Mouse (Mus musculus) limb, embryonic 11.5 days (tissue): Measurements from ENCODE around the gene Ubash3b. TPM values are rescaled to one million over a fixed set of nuclear protein-coding genes. Genes with fewer than 3 reads are reported as not detected.

Experiments used
- ATAC-seq: fragments of 200-750 bp; cut with Nextera tagmentation; 2 replicates; pipeline ENCODE4 v1.8.0; 2017; ENCODE audit warnings: low read depth; ENCODE audit not compliant: insufficient number of reproducible peaks, low FRiP score, low TSS enrichment
- DNase-seq: peaks from one replicate; pipeline ENCODE4 v3.0.0-alpha.2; 2015; ENCODE audit warnings: low spot score
- H3K27ac ChIP-seq: fragments of 300-500 bp; sonication (generic); replicated peaks from 2 replicates; pipeline ENCODE4 v1.5.1; 2014; ENCODE audit warnings: low read depth, mild to moderate bottlenecking, low read length
- H3K27me3 ChIP-seq: fragments of 300-500 bp; sonication (generic); 2 replicates; pipeline ENCODE4 v1.6.1; 2014; ENCODE audit warnings: mild to moderate bottlenecking, low read length, mixed read lengths; ENCODE audit not compliant: control insufficient read depth, insufficient read depth
- H3K36me3 ChIP-seq: fragments of 300-500 bp; sonication (generic); 2 replicates; pipeline ENCODE4 v1.6.1; 2014; ENCODE audit warnings: mild to moderate bottlenecking, low read length, moderate library complexity, mixed read lengths; ENCODE audit not compliant: control insufficient read depth, insufficient read depth
- H3K4me1 ChIP-seq: fragments of 300-500 bp; sonication (generic); 2 replicates; pipeline ENCODE4 v1.6.1; 2014; ENCODE audit warnings: low read length, mixed read lengths; ENCODE audit not compliant: control insufficient read depth, insufficient read depth
- H3K4me2 ChIP-seq: fragments of 300-500 bp; sonication (generic); 2 replicates; pipeline ENCODE4 v1.6.1; 2014; ENCODE audit warnings: low read depth, mild to moderate bottlenecking, moderate library complexity; ENCODE audit not compliant: severe bottlenecking
- H3K4me3 ChIP-seq: fragments of 300-500 bp; sonication (generic); 2 replicates; pipeline ENCODE4 v1.5.1; 2014; ENCODE audit warnings: low read depth, low read length
- H3K9ac ChIP-seq: fragments of 300-500 bp; sonication (generic); 2 replicates; pipeline ENCODE4 v1.6.1; 2014; ENCODE audit warnings: mild to moderate bottlenecking, low read length
- H3K9me3 ChIP-seq: fragments of 300-500 bp; sonication (generic); 2 replicates; pipeline ENCODE4 v1.6.1; 2016; ENCODE audit warnings: low read length; ENCODE audit not compliant: control insufficient read depth
- WGBS: fragments of 180-500 bp; shearing (Covaris S2); extraction: QIAGEN DNeasy Blood & Tissue Kit; methylation state at CpG from one replicate; pipeline ENCODE4 v1.1.7; 2014; 5-methylcytosine and 5-hydroxymethylcytosine counted together
- polyA plus RNA-seq: library from polyadenylated mRNA; unstranded; fragments of >200 nt; fragmentation: Nextera tagmentation; extraction: Ambion mirVana; gene quantifications from 2 replicates; pipeline ENCODE4 v1.2.1, GENCODE M21; 2014

Gene Ubash3b
- polyA plus RNA-seq, 1 experiment from 2014 or later: 8.2 TPM

DNA sequence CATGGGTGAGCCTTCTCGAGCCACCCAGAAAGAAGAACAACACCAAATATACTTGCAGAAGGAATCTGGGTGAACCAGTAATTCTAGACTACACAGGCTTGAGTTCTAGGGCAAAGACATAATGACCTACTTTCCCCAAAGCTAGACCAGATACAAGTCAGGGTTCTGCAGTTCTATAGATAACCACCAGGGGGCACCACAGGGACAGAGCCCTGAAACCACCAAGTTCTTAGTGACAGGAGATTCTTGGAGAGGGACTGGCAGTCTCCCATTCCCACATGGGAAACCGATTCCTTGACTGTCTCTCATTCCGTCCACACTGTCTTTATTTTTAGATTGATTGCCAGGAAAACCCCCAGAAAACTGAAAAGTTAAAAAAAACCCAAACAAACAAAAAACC, 116.9 kb downstream of the Ubash3b start:
- H3K27ac ChIP-seq: no peak overlapping the region
- no peak overlapping the region for H3K4me2 ChIP-seq
- ATAC-seq (no peak), DNase-seq (peak; percentile 90)
- H3K4me1 ChIP-seq: no peaks in the 10 kb centered on the region
- WGBS: 25% methylated on average over 3 of the region's 3 CpGs
- no peaks in the 10 kb centered on the region for H3K27me3 ChIP-seq
- no peak overlapping the region for H3K9ac ChIP-seq
- no peak overlapping the region for H3K4me3 ChIP-seq
- no peaks in the 10 kb centered on the region for H3K36me3 ChIP-seq
- H3K9me3 ChIP-seq: no peaks in the 10 kb centered on the region

- DNase-seq: no peak
- H3K9me3 ChIP-seq: no peaks in the 10 kb centered on the region
- H3K27ac ChIP-seq: no peak overlapping the region
- no peak for ATAC-seq
- 90% methylated on average over 5 of the region's 5 CpGs for WGBS
- no peaks in the 10 kb centered on the region for H3K4me1 ChIP-seq
- no peaks in the 10 kb centered on the region for H3K36me3 ChIP-seq
- no peak overlapping the region for H3K4me2 ChIP-seq
- no peak overlapping the region for H3K4me3 ChIP-seq
- no peaks in the 10 kb centered on the region for H3K27me3 ChIP-seq
- H3K9ac ChIP-seq: no peak overlapping the region
Measured at GRCm38 (mm10) chr9:41043641-41044040, 117.9 kb downstream of the Ubash3b start.

GRCm38 (mm10) chr9:41041404-41041803, 120.1 kb downstream of the Ubash3b start:
- Histone ChIP-seq H3K9ac (no peak overlapping the region), H3K27ac (no peak overlapping the region), H3K27me3 (no peaks in the 10 kb centered on the region), H3K4me1 (no peaks in the 10 kb centered on the region), H3K4me2 (no peak overlapping the region), H3K4me3 (no peak overlapping the region), H3K9me3 (no peaks in the 10 kb centered on the region), H3K36me3 (no peaks in the 10 kb centered on the region)
- ATAC-seq (no peak), DNase-seq (no peak)
- 67% methylated on average over 3 of the region's 3 CpGs for WGBS

DNA sequence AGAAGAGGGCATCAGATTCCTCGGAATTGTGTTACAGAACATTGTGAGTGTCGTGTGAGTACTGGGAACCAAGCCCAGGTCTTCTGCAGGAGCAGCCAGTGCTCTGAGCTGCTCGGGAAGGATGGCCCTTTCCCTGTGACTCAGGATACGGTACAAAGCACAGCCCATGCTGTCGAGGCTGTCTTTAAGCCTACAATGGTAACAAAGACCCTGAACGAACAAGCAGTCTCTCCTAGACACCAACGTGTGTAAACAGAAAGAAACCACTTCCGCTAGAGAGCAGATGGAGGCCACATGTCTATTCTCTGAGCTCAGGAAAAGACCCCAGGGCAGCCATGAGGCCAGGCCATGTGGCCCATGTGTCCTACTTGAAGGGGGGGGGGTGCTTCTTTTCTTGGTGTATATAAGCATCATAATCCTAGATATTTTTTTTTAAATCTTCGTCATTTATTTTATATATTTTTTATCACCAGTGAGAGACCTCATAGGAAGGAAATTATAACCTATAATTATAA, 123.3 kb downstream of the Ubash3b start:
- no peaks in the 10 kb centered on the region for H3K27me3 ChIP-seq
- ATAC-seq (no peak), DNase-seq (peak; percentile 47)
- H3K4me3 ChIP-seq: no peak overlapping the region
- no peak overlapping the region for H3K4me2 ChIP-seq
- no peak overlapping the region for H3K9ac ChIP-seq
- H3K27ac ChIP-seq: peak overlapping the region; percentile 22; the same call in 1 of the 2 replicates
- H3K9me3 ChIP-seq: no peaks in the 10 kb centered on the region
- H3K36me3 ChIP-seq: no peaks in the 10 kb centered on the region
- no peaks in the 10 kb centered on the region for H3K4me1 ChIP-seq
- 59% methylated on average over 9 of the region's 9 CpGs for WGBS

GRCm38 (mm10) chr9:41031590-41032489, 129.7 kb downstream of the Ubash3b start:
- Histone ChIP-seq H3K9me3 (no peaks in the 10 kb centered on the region), H3K27ac (no peak overlapping the region; the same call in 1 of the 2 replicates), H3K36me3 (no peaks in the 10 kb centered on the region), H3K4me2 (no peak overlapping the region), H3K4me3 (no peak overlapping the region), H3K27me3 (no peaks in the 10 kb centered on the region), H3K4me1 (peaks cover 6% of the 10 kb centered on the region; the same call in 1 of the 2 replicates), H3K9ac (no peak overlapping the region)
- ATAC-seq: no peak
- DNase-seq: no peak
- 48% methylated on average over 18 of the region's 18 CpGs for WGBS

DNA sequence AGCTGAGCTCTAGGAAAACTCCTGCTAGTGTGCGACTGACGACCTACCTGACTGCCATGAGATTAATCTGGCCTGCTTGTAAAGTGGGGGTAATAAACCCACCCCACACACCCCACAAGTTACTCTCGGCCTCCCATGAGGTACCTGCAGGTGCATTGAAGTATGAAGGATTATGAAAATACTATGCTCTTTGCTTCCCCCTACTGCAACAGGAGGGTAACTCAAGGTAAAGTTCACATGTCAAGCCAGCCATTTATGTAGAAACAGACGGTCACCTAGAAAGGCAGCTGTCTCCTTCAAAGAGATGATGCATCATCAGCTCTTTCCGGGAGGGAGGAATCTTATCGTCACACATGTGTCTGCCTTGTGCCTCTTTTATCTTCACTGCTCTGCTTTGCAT, 131.7 kb downstream of the Ubash3b start:
- no peak overlapping the region for H3K4me3 ChIP-seq
- 73% methylated on average over 6 of the region's 6 CpGs for WGBS
- H3K27me3 ChIP-seq: no peaks in the 10 kb centered on the region
- no peak for ATAC-seq
- peaks cover 6% of the 10 kb centered on the region; the same call in 1 of the 2 replicates for H3K4me1 ChIP-seq
- DNase-seq: no peak
- no peaks in the 10 kb centered on the region for H3K9me3 ChIP-seq
- no peak overlapping the region for H3K27ac ChIP-seq
- no peaks in the 10 kb centered on the region for H3K36me3 ChIP-seq
- no peak overlapping the region for H3K9ac ChIP-seq
- H3K4me2 ChIP-seq: no peak overlapping the region

DNA sequence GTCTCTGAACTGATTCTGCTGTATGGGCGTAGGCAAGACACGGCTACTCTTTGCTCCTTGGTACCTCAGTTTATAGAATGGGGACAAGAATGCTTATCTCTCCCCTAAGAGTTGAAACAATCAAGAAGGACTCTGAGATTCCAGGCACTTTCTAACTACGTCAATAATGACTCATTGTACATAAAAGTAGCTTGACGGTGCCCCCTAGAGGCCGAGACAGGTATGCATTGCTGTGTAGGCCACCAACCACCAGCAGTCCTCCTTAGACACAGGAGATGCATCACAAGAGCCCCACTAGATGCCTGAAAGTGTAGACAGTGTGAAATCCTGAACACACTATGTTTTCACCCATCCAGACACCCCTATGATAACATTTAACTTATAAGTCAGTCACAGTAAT, 133.0 kb downstream of the Ubash3b start:
- ATAC-seq (no peak), DNase-seq (peak; percentile 70)
- 53% methylated on average over 5 of the region's 5 CpGs for WGBS

DNA sequence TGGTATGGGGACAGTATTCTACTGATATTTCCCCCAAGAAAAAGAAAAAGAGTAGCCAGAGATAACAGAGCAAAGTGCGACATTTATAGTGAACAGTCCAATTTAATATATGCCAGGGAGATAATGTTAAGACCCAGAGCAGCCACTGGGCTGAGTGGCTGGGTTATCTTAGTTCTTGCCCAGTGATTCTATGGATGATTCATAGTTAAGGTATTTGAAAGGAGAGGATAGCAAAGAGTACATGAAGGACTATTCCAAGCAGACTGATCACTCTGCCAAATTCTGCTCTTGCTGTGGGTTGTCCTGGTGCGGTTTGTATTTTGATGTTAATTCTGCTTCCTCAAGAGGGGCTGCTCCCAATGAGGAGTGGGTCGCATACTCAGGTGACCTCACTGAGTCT, 139.8 kb downstream of the Ubash3b start:
- H3K9me3 ChIP-seq: no peaks in the 10 kb centered on the region
- DNase-seq (no peak), ATAC-seq (no peak)
- no peak overlapping the region for H3K9ac ChIP-seq
- no peaks in the 10 kb centered on the region for H3K27me3 ChIP-seq
- H3K27ac ChIP-seq: no peak overlapping the region
- WGBS: 59% methylated on average over 3 of the region's 3 CpGs
- no peaks in the 10 kb centered on the region for H3K36me3 ChIP-seq
- H3K4me3 ChIP-seq: no peak overlapping the region
- H3K4me1 ChIP-seq: no peaks in the 10 kb centered on the region
- no peak overlapping the region for H3K4me2 ChIP-seq

More for the DNA sequence above, 133.0 kb downstream of the Ubash3b start:
- Histone ChIP-seq H3K4me2 (no peak overlapping the region), H3K36me3 (no peaks in the 10 kb centered on the region), H3K27me3 (no peaks in the 10 kb centered on the region), H3K9ac (no peak overlapping the region), H3K27ac (no peak overlapping the region), H3K4me1 (peaks cover 6% of the 10 kb centered on the region; the same call in 1 of the 2 replicates), H3K9me3 (no peaks in the 10 kb centered on the region), H3K4me3 (no peak overlapping the region)
